Mouse (Mus musculus): Measurements from ENCODE around the gene Pfn3. TPM values are rescaled to one million over a fixed set of nuclear protein-coding genes. Genes with fewer than 3 reads are reported as not detected.

The Pfn3 gene
- total RNA-seq, 2 experiments from 2014 or later = not detected

DNA sequence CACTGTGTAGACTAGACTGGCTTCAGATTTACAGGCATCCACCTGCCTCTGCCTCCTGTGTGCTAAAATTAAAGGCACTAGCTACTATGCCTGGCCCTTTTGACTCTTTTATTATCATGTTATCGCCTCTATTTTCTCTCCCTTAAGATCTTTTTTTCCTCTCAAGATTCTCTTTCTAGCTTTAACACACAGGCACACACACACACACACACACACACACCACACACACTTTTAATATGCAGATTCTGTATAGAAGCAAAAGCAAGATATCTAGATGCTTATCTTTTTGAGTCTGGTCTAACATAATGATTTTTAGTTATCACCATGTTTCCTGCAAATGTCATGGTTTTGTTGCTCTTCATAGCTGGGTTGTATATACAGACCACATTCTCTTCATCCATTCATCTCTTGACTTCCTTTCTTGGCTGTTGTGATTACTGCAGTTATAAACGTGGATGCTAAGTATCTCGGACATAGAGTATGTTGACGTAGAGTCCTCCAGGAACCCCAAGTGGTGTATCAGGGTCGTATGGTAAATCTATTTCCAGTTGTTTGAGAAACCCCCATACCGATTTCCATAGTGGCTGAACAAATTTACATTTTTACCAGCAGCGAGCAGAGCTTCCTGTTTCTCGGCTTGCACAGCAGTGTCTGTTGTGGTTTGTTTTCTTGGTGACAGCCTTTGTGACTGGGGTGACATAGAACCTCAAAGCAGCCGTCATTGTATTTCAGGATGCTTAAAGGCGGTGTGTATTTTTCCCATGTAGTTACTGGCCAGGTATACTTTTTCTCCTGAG is 17.1 kb upstream of the Pfn3 start:
- no peak for DNase-seq (ENCODE audit: low spot score in 2 of 2)

- no peak for DNase-seq (ENCODE audit: low spot score in 2 of 2)
Observed at GRCm38 (mm10) chr13:55430566-55430965, 15.5 kb upstream of the Pfn3 start.

GRCm38 (mm10) chr13:55429226-55429888 is 14.3 kb upstream of the Pfn3 start:
- no peak for DNase-seq (ENCODE audit: low spot score in 2 of 2)

DNA sequence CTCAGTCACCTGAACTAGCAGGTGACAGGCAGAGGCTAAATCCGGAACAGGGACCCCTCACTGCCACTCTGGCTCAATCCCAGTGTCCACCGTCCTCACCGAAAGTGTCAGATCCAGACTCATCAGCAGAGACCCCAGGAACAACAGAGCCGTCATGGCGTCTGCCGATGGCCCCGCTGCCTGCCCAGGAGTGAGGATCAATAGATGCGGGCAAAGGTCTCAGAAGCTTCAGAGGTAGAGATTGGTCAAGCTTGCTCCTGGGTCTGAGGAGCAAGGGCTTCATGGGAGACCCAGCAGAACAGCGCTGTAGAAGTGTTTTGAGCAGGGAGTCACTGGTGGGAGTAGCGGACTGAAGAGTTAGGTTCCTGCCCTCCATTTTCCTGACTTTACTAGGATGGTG is 11.6 kb upstream of the Pfn3 start, which contains the start of gene F12:
F12 (minus strand) TSS at position 181 of the 400 bp plus-strand sequence.
- DNase-seq (ENCODE audit: low spot score in 2 of 2) = no peak

- DNase-seq (ENCODE audit: low spot score in 2 of 2) = peak in 1 of 2 experiments; percentile 70
Observed at GRCm38 (mm10) chr13:55420933-55421800, 6.1 kb upstream of the Pfn3 start.

DNA sequence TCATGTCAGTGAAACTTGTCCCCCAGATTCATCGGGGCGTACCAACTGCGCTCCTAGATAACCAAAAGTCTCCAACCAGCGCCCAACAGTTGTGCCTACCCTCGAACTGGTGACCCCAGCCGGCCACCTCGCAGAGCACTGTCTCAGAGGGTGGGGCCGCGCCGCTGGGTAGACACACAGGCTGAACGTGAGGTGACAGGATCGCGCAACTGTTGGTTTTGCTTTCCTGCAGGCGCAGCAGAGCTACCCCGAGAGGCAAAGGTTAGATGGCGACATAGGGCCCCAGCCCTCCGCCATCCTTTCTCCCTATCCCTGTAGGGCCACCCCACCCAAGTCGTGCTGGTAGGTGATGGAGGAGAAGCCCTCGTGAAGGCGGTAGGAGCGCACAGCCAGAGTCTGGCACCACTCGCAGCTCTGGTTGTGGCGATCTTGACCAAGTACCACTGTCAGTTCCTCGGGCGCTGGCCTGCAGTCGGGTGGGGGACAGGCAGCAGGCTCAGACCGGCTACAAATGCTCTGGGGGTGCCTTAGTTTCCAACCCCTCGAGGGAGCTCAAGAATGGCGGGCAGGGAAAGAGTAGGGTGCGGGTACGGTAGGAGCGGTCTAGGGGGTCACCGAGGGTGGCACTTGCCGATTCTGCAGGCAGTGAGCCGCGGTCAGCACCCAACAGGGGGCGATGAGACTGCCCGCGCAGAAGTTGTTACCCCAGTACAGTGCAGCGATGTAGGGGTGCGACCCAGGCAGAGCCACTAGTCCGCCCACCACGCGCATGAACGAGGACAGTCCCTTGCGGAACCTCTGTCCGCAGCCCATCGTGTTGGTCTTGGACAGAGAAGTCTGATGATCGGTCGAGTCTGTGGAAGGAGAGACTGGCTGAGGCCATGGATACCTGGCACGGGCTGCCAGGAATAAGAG is 5.2 kb upstream of the Pfn3 start:
- DNase-seq (ENCODE audit: low spot score in 2 of 2) = no peak

- no peak for DNase-seq (ENCODE audit: low spot score in 2 of 2)
Observed at GRCm38 (mm10) chr13:55419142-55419541, 4.1 kb upstream of the Pfn3 start.

GRCm38 (mm10) chr13:55418004-55418403 is 3.0 kb upstream of the Pfn3 start:
- DNase-seq (ENCODE audit: low spot score in 2 of 2) = peak; percentile 73 to 85

DNA sequence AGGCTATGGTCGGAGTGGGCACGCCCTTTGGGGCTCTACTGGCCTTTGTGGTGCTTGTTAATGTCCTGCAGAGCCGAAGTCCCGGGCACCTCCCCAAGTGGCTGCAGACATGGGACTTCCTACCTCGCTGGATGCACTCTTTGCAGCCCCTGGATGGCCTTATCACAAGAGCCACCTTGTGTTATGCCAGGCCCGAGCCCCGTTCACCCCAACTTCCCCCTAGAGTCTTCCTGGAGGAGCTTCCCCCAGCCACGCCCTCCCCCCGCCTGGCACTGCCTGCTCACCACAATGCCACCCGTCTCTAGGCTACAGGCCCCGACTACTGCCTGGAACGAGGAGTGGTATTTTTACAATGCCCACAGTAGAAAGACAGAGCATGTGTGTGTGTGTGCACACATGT is 1.7 kb downstream of the Pfn3 start:
- DNase-seq (ENCODE audit: low spot score in 2 of 2) = no peak

- no peak for DNase-seq (ENCODE audit: low spot score in 2 of 2)
Observed at GRCm38 (mm10) chr13:55412643-55413307, 2.3 kb downstream of the Pfn3 start.

DNA sequence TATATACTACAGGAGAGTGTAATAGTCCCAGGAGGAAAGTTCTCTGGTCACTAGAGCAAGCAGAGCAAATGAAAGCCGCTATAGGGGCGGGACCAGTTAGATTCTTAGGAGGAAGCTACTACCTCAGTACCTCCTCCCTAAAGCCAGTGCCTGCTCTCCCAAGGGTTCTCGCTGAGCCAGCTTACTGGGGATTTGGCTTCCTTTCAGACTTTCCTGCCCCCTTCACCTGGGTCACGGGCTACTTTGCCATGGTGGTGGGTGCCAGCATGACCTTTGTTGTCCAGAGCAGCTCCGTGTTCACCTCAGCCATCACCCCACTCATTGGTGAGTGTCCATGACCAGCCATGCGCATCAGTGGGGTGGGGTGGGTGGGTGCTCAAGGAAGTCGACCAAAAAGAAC is 3.2 kb downstream of the Pfn3 start:
- no peak for DNase-seq (ENCODE audit: low spot score in 2 of 2)

- DNase-seq (ENCODE audit: low spot score in 2 of 2) = no peak
Observed at GRCm38 (mm10) chr13:55408546-55409120, 6.4 kb downstream of the Pfn3 start.

DNA sequence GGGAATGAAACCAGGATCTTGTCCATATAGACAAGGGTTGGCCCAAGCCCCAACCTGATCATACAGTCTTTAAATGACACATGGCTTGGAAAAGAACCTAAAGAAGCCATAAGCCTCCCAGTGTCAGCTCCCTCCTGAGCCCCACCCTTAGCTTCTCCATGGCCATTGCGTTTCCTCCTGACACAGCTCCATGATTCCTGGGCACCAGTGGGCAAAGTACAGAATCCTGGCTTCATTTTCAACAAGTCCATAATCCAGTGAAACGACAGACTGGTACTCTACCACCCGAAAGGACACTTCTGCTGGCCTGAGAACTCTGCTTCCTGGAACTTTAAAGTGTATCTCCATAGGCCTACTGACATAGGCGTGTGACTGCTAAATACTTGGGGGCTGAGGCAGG is 7.7 kb downstream of the Pfn3 start:
- DNase-seq (ENCODE audit: low spot score in 2 of 2) = no peak

DNA sequence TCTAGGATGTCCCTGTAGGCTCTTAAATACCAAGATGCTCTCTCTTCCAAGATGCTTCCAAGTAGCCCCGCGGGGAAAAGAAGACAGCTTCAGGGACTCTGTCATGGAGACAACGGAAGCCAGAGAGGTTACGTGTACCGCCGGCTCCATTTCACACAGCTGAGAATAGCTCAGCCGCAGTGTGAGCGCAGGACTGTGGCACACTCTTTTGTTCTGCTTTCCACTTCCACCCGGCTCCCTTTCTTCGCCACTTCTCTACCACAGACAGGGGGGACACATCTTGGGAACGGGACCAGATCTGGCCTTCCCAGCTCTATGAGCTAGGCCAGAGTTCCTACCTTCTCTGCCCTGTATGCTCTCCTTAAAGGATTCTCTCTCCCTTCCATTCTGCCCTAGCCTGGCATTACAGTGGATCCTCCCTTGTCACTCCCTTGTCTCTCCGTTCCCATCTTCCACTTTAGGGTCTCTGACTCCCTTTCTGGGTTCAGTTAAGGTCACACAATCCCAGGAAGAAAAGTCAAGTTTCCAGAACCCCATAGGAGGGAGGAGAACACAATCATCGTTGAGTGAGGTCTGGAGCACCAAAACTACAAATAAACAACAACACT is 9.1 kb downstream of the Pfn3 start:
- DNase-seq (ENCODE audit: low spot score in 2 of 2) = no peak

DNA sequence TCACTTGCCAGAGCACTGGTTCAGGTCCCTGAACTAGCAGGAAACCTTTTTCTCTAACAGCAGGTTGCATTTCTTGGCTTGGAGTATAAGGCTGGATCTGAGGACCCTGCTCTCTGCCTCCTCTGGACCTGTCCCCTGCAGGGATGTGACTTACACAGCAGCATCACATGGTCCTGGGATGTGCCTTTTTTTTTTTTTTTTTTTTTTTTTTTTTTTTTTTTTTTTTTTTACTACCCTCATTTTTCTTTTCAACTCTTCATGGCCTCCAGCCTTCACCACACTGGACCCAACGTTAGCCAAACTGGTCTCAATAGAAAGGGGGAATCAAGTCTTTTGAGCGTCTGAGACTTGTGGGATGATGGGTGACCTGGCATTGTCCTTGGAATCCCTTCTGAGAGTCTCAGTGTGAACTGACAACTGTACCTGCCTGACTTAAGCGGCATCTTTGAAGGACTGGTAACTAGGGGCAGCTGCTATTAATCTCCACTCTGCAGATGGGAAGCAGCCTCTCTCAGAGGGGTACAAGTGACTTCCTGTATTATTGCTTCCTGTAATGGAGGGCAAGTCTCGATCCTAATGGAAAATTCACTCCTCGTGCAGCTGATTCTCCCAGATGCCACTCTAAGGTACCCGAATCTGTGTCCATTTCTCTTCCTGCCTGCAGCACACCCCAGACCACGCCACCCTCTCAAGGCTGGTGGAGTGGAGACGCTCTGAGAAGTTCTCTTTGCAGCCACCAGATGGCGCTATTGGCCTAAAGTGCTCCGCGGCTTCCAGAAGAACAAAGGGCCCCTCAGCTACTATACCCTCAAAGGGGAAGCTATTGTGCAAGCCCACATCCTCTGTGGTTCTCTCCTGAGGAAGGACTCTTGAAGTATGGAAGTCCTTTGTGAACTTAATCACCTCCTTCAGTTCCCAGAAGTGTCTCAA is 9.9 kb downstream of the Pfn3 start:
- peak; percentile 67 to 76 for DNase-seq (ENCODE audit: low spot score in 2 of 2)

DNA sequence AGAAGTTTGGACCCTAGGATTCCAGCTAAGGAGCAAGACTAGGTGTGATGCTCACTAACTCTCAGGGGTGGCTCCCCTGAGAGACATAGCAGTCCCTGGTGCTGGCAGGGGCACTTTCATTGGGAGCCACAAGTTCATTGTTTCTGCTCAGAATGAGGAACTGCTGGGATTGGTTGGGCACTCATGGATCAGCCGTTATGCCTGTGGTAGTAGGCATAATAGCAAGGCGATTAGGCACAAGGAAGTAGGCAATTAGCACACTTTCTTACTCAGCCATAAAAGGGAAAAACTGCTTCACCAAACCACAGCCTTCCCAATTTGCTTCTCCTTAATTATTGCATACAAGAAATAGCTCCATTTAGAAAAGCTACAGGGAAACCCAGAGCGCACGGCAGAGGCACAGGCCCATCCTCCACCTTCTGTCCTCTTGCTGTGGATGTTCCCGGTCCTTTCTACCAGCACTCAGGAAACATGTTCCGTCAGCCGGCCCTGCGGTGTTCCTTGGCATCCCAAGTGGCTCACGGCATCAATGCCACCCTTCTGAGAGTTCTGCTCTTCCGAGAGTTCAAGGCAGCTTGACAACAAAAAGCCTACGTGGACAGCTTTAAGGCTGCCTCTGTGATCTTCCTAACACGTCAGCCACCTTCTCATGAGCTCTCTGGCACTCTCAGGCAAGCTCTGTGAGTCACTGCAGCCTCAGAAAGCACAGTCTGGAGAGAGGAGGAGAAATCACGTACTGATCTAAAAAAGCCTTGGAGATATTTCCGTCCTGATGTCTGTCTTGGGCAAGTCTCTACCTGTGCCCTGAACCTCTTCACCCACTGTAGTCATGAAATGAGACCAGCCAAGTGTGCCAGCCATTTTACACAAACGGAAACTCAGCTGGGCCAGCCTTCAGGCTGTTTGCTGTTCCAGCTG is 10.8 kb downstream of the Pfn3 start:
- no peak for DNase-seq (ENCODE audit: low spot score in 2 of 2)

DNA sequence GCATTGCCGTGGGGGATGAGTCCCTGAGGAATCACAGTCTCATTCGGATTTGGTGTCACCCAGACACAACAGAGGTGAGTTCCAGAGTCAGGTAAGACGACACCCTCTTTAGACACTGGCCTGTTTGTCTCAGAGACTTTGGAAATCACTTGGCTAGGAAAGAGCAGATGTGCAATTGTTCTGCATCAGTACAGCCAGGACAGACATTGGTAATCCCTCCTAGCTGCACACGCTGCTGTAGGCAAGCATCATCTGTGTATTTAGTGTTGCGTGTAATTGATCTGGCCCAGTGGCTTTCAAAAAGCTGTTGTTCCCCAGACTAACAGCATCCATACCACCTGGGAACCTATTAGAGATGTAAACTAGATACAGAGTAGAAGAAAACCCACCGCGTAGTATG is 11.8 kb downstream of the Pfn3 start:
- DNase-seq (ENCODE audit: low spot score in 2 of 2) = no peak

All from gastrocnemius, postnatal 4 days (tissue).